Mouse (Mus musculus) neural tube, embryonic 12.5 days (tissue): ENCODE results near the gene Epb41l3. TPM values are rescaled to one million over a fixed set of nuclear protein-coding genes. Genes with fewer than 3 reads are reported as not detected.

Experiments
- ATAC-seq: fragments of 200-750 bp; cut with Nextera tagmentation; 2 replicates; pipeline ENCODE4 v1.8.0; 2017; ENCODE audit warnings: low read depth, mild to moderate bottlenecking, moderate TSS enrichment, moderate library complexity; ENCODE audit not compliant: low FRiP score
- H3K27ac ChIP-seq: fragments of 300-500 bp; sonication (generic); 2 replicates; pipeline ENCODE4 v1.5.1; 2016
- H3K27me3 ChIP-seq: fragments of 300-500 bp; sonication (generic); replicated peaks from 2 replicates; pipeline ENCODE4 v1.6.1; 2016; ENCODE audit warnings: mild to moderate bottlenecking
- H3K36me3 ChIP-seq: fragments of 300-500 bp; sonication (generic); 2 replicates; pipeline ENCODE4 v1.6.1; 2016; ENCODE audit warnings: mild to moderate bottlenecking
- H3K4me1 ChIP-seq: fragments of 300-500 bp; sonication (generic); 2 replicates; pipeline ENCODE4 v1.6.1; 2016
- H3K4me2 ChIP-seq: fragments of 300-500 bp; sonication (generic); replicated peaks from 2 replicates; pipeline ENCODE4 v1.6.1; 2016; ENCODE audit warnings: mild to moderate bottlenecking
- H3K4me3 ChIP-seq: fragments of 300-500 bp; sonication (generic); 2 replicates; pipeline ENCODE4 v1.5.1; 2016
- H3K9ac ChIP-seq: fragments of 300-500 bp; sonication (generic); 2 replicates; pipeline ENCODE4 v1.6.1; 2016; ENCODE audit warnings: mild to moderate bottlenecking
- H3K9me3 ChIP-seq: fragments of 300-500 bp; sonication (generic); 2 replicates; pipeline ENCODE4 v1.6.1; 2016; ENCODE audit warnings: mild to moderate bottlenecking
- WGBS: fragments of 180-500 bp; shearing (Covaris S2); methylation state at CpG from one replicate; pipeline ENCODE4 v1.1.7; 2016; 5-methylcytosine and 5-hydroxymethylcytosine counted together
- polyA plus RNA-seq: library from polyadenylated mRNA; unstranded; fragments of >200 nt; fragmentation: Nextera tagmentation; extraction: Ambion mirVana; gene quantifications from 2 replicates; pipeline ENCODE4 v1.2.1, GENCODE M21; 2016

Epb41l3 gene
- polyA plus RNA-seq, 1 experiment from 2014 or later, result 117 TPM

- Histone ChIP-seq H3K4me1 (peaks cover 23% of the 10 kb centered on the region), H3K9me3 (no peaks in the 10 kb centered on the region), H3K4me2 (no peak overlapping the region), H3K27ac (no peak overlapping the region), H3K4me3 (no peak overlapping the region), H3K27me3 (no peaks in the 10 kb centered on the region), H3K36me3 (no peaks in the 10 kb centered on the region), H3K9ac (no peak overlapping the region)
- no peak for ATAC-seq
- 75% methylated on average over 5 of the region's 5 CpGs for WGBS
Measured at GRCm38 (mm10) chr17:69229451-69229850, 154.0 kb downstream of the Epb41l3 start.

GRCm38 (mm10) chr17:69230131-69230621 lies 154.7 kb downstream of the Epb41l3 start:
- no peak overlapping the region for H3K9ac ChIP-seq
- no peak overlapping the region for H3K4me2 ChIP-seq
- peaks cover 23% of the 10 kb centered on the region for H3K4me1 ChIP-seq
- no peak overlapping the region for H3K27ac ChIP-seq
- H3K9me3 ChIP-seq, result no peaks in the 10 kb centered on the region
- no peak for ATAC-seq
- 32% methylated on average over 6 of the region's 6 CpGs for WGBS
- H3K36me3 ChIP-seq, result no peaks in the 10 kb centered on the region
- no peaks in the 10 kb centered on the region for H3K27me3 ChIP-seq
- no peak overlapping the region for H3K4me3 ChIP-seq

- peaks cover 22% of the 10 kb centered on the region for H3K4me1 ChIP-seq
- H3K36me3 ChIP-seq, result no peaks in the 10 kb centered on the region
- no peaks in the 10 kb centered on the region for H3K27me3 ChIP-seq
- H3K9ac ChIP-seq, result no peak overlapping the region
- no peak overlapping the region for H3K4me2 ChIP-seq
- WGBS, result 65% methylated on average over 5 of the region's 5 CpGs
- H3K4me3 ChIP-seq, result no peak overlapping the region
- ATAC-seq, result peak; percentile 58; the same call in 1 of the 2 replicates
- H3K9me3 ChIP-seq, result no peaks in the 10 kb centered on the region
- no peak overlapping the region for H3K27ac ChIP-seq
Measured at GRCm38 (mm10) chr17:69231360-69231759, 155.9 kb downstream of the Epb41l3 start.

GRCm38 (mm10) chr17:69237172-69237571 lies 161.7 kb downstream of the Epb41l3 start:
- Histone ChIP-seq H3K36me3 (peaks cover 2% of the 10 kb centered on the region; the same call in 1 of the 2 replicates), H3K27me3 (no peaks in the 10 kb centered on the region), H3K4me2 (no peak overlapping the region), H3K4me1 (peaks cover under 1% of the 10 kb centered on the region; the same call in 1 of the 2 replicates), H3K9ac (no peak overlapping the region), H3K27ac (no peak overlapping the region), H3K4me3 (no peak overlapping the region), H3K9me3 (no peaks in the 10 kb centered on the region)
- no peak for ATAC-seq
- 95% methylated on average over 3 of the region's 3 CpGs for WGBS

- H3K36me3 ChIP-seq, result peaks cover 2% of the 10 kb centered on the region; the same call in 1 of the 2 replicates
- H3K9ac ChIP-seq, result no peak overlapping the region
- no peak for ATAC-seq
- H3K4me2 ChIP-seq, result no peak overlapping the region
- no peaks in the 10 kb centered on the region for H3K4me1 ChIP-seq
- H3K27ac ChIP-seq, result no peak overlapping the region
- H3K4me3 ChIP-seq, result no peak overlapping the region
- H3K9me3 ChIP-seq, result no peaks in the 10 kb centered on the region
- no peaks in the 10 kb centered on the region for H3K27me3 ChIP-seq
- WGBS, result 94% methylated on average over 4 of the region's 4 CpGs
Measured at GRCm38 (mm10) chr17:69238810-69239373, 163.4 kb downstream of the Epb41l3 start.

GRCm38 (mm10) chr17:69239423-69239822 lies 163.9 kb downstream of the Epb41l3 start:
- H3K4me1 ChIP-seq, result no peaks in the 10 kb centered on the region
- ATAC-seq, result no peak
- no peak overlapping the region for H3K9ac ChIP-seq
- no peak overlapping the region for H3K4me3 ChIP-seq
- no peaks in the 10 kb centered on the region for H3K27me3 ChIP-seq
- H3K27ac ChIP-seq, result no peak overlapping the region
- no peak overlapping the region for H3K4me2 ChIP-seq
- H3K36me3 ChIP-seq, result peaks cover 2% of the 10 kb centered on the region; the same call in 1 of the 2 replicates
- H3K9me3 ChIP-seq, result no peaks in the 10 kb centered on the region
- WGBS, result 78% methylated on average over 6 of the region's 6 CpGs

GRCm38 (mm10) chr17:69255834-69256233 lies 180.4 kb downstream of the Epb41l3 start:
- no peaks in the 10 kb centered on the region for H3K9me3 ChIP-seq
- no peak overlapping the region for H3K4me3 ChIP-seq
- 0 out of 2 replicates have a peak, but pooled peaks cover 3% of the 10 kb centered on the region for H3K36me3 ChIP-seq
- no peaks in the 10 kb centered on the region for H3K27me3 ChIP-seq
- ATAC-seq, result no peak
- no peak overlapping the region for H3K4me2 ChIP-seq
- no peak overlapping the region for H3K9ac ChIP-seq
- WGBS, result 79% methylated on average over 9 of the region's 9 CpGs
- H3K4me1 ChIP-seq, result no peaks in the 10 kb centered on the region
- no peak overlapping the region for H3K27ac ChIP-seq

- no peak overlapping the region for H3K4me2 ChIP-seq
Measured at GRCm38 (mm10) chr17:69256441-69256840, 181.0 kb downstream of the Epb41l3 start.

GRCm38 (mm10) chr17:69263810-69264565 lies 188.5 kb downstream of the Epb41l3 start:
- Histone ChIP-seq H3K4me2 (no peak overlapping the region), H3K27ac (no peak overlapping the region), H3K27me3 (no peaks in the 10 kb centered on the region), H3K4me1 (0 out of 2 replicates have a peak, but pooled peaks cover 4% of the 10 kb centered on the region), H3K36me3 (0 out of 2 replicates have a peak, but pooled peaks cover 3% of the 10 kb centered on the region), H3K4me3 (no peak overlapping the region), H3K9me3 (no peaks in the 10 kb centered on the region), H3K9ac (no peak overlapping the region)
- 53% methylated on average over 15 of the region's 15 CpGs for WGBS
- no peak for ATAC-seq

More at GRCm38 (mm10) chr17:69256441-69256840, 181.0 kb downstream of the Epb41l3 start:
- WGBS, result 61% methylated on average over 9 of the region's 9 CpGs
- no peak overlapping the region for H3K9ac ChIP-seq
- no peaks in the 10 kb centered on the region for H3K27me3 ChIP-seq
- H3K9me3 ChIP-seq, result no peaks in the 10 kb centered on the region
- H3K4me3 ChIP-seq, result no peak overlapping the region
- H3K36me3 ChIP-seq, result 0 out of 2 replicates have a peak, but pooled peaks cover 3% of the 10 kb centered on the region
- ATAC-seq, result no peak; the same call in 1 of the 2 replicates
- H3K4me1 ChIP-seq, result no peaks in the 10 kb centered on the region
- H3K27ac ChIP-seq, result no peak overlapping the region

- Histone ChIP-seq H3K4me2 (no peak overlapping the region), H3K4me3 (no peak overlapping the region), H3K36me3 (no peaks in the 10 kb centered on the region), H3K4me1 (0 out of 2 replicates have a peak, but pooled peaks cover 4% of the 10 kb centered on the region), H3K27ac (no peak overlapping the region), H3K9me3 (no peaks in the 10 kb centered on the region), H3K9ac (no peak overlapping the region), H3K27me3 (no peaks in the 10 kb centered on the region)
- ATAC-seq, result no peak
- WGBS, result 64% methylated on average over 4 of the region's 4 CpGs
Measured at GRCm38 (mm10) chr17:69265171-69265570, 189.7 kb downstream of the Epb41l3 start.

- Histone ChIP-seq H3K36me3 (no peaks in the 10 kb centered on the region), H3K4me2 (no peak overlapping the region), H3K27me3 (no peaks in the 10 kb centered on the region), H3K4me3 (no peak overlapping the region), H3K4me1 (0 out of 2 replicates have a peak, but pooled peaks cover 4% of the 10 kb centered on the region), H3K9me3 (no peaks in the 10 kb centered on the region), H3K27ac (no peak overlapping the region), H3K9ac (no peak overlapping the region)
- ATAC-seq, result no peak
- WGBS, result 49% methylated on average over 17 of the region's 17 CpGs
Measured at GRCm38 (mm10) chr17:69265759-69266463, 190.4 kb downstream of the Epb41l3 start.

- WGBS, result 78% methylated on average over 5 of the region's 5 CpGs
- no peak overlapping the region for H3K4me3 ChIP-seq
- H3K27me3 ChIP-seq, result no peaks in the 10 kb centered on the region
- H3K27ac ChIP-seq, result no peak overlapping the region
- ATAC-seq, result no peak
- 0 out of 2 replicates have a peak, but pooled peaks cover 4% of the 10 kb centered on the region for H3K4me1 ChIP-seq
- no peak overlapping the region for H3K9ac ChIP-seq
- H3K36me3 ChIP-seq, result no peaks in the 10 kb centered on the region
- H3K9me3 ChIP-seq, result no peaks in the 10 kb centered on the region
- H3K4me2 ChIP-seq, result no peak overlapping the region
Measured at GRCm38 (mm10) chr17:69266936-69267335, 191.5 kb downstream of the Epb41l3 start.
